Mouse (Mus musculus) kidney, adult 2 months (tissue): ENCODE measurements at regions not wholly inside any gene's neighbourhood (a gene's known extent, or its start where the extent isn't known, plus 50 kb on each side); places are given as distances from the start of the nearest gene placed in this dataset.
A peak's percentile ranks its signal among the peaks of the same experiment; 100 is the strongest.

Experiments used
- DNase-seq: peaks from one replicate; pipeline ENCODE4 v3.0.0; 2021
- H3K27ac ChIP-seq: fragments of 200-500 bp; 2 replicates; pipeline ENCODE4 v1.5.1; 2012; ENCODE audit warnings: low read depth, low read length, control low read depth, inconsistent platforms; ENCODE audit not compliant: insufficient read depth
- H3K27me3 ChIP-seq: fragments of 200-500 bp; replicated peaks from 2 replicates; pipeline ENCODE4 v1.6.1; 2012; ENCODE audit warnings: mild to moderate bottlenecking, moderate library complexity, low read length, inconsistent platforms; ENCODE audit not compliant: control insufficient read depth, insufficient read depth
- H3K36me3 ChIP-seq: fragments of 200-500 bp; 2 replicates; pipeline ENCODE4 v1.6.1; 2012; ENCODE audit warnings: mild to moderate bottlenecking, moderate library complexity, low read length, inconsistent platforms; ENCODE audit not compliant: control insufficient read depth, insufficient read depth
- H3K4me1 ChIP-seq: fragments of 200-500 bp; 2 replicates; pipeline ENCODE4 v1.6.1; 2011; ENCODE audit warnings: low read length; ENCODE audit not compliant: control insufficient read depth, insufficient read depth
- H3K4me3 ChIP-seq: fragments of 200-500 bp; 2 replicates; pipeline ENCODE4 v1.5.1; 2011; ENCODE audit warnings: mild to moderate bottlenecking, low read depth, low read length, control low read depth; ENCODE audit not compliant: insufficient read depth
- CTCF ChIP-seq: fragments of 200-500 bp; conservative IDR thresholded peaks from 2 replicates; pipeline ENCODE4 v1.5.1; 2011; ENCODE audit warnings: low read depth, mild to moderate bottlenecking, control low read depth, low read length, moderate library complexity, mixed read lengths; ENCODE audit not compliant: insufficient read depth, insufficient read length
- POLR2A ChIP-seq: fragments of 200-500 bp; IDR thresholded peaks from one replicate; pipeline ENCODE4 v1.6.1; 2011; ENCODE audit warnings: low read depth, low read length, control low read depth
- WGBS: fragments of 180-500 bp; shearing (Covaris S2); methylation state at CpG from one replicate; pipeline ENCODE4 v1.1.7; 2018; 5-methylcytosine and 5-hydroxymethylcytosine counted together

DNA sequence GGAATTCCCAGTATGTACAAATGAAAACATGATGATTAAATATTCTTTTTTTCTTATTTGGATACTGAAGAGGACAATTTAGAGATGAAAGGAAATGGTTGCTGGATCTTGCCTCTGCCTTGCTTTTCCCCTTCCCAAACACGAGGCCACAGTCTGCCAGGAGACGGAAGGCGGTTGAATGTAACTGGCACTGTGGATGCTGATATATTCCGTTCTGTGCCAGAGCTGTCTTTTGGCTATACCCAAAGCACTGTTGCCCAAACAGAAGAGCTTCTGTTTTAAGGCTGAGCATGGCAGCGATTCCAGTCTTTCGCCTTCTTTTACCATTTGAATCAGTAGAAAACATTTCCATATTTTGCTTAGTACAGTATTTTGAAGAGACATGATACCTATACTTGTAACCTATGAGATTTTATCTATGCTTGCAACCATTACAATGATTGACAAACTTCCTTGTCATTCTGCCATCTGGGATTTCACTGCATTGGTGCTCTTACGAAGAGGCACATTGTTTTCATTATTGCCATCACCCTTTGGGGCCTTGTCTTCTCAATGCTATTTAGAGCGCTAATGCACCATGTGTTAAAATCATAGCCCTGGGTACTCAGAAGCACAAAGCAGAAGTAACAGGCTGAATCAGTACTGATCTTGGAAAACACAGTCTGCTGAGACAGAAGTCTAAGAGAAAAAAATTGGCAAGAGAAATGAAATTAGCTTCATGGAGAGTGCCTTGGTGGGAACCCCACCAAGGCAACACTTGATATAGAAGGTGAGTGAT, 504.6 kb downstream of the Anxa1 start:
- 87% methylated on average over 8 of the region's 8 CpGs for WGBS
- Histone ChIP-seq H3K36me3 (no peaks in the 10 kb centered on the region), H3K27me3 (no peaks in the 10 kb centered on the region), H3K27ac (no peak overlapping the region), H3K4me3 (no peak overlapping the region), H3K4me1 (no peaks in the 10 kb centered on the region)
- no peak for DNase-seq
- TF ChIP-seq CTCF (no peak), POLR2A (no peak)

DNA sequence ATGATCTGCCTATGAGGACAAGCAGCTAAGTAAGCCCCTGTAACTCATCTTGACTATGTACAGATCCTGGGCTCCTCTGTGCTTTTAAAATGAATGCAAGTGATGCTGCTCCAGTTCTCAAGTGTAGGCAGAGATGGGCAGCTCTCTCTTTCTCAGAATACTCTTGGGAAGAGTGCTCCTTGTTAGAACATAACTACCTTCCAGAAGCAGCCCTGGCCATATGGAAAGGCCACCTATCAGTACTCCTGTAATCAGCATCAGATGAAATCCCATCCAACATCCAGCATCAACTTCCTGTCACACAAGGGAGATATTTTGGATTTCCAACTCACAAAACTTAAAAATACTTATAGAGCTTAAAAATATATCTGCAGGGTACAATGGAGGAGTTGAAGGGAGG, 509.8 kb downstream of the Anxa1 start:
- H3K36me3 ChIP-seq, result no peaks in the 10 kb centered on the region
- no peaks in the 10 kb centered on the region for H3K27me3 ChIP-seq
- no peaks in the 10 kb centered on the region for H3K4me1 ChIP-seq
- TF ChIP-seq POLR2A (no peak), CTCF (no peak)
- no peak overlapping the region for H3K4me3 ChIP-seq
- DNase-seq, result no peak
- H3K27ac ChIP-seq, result no peak overlapping the region

DNA sequence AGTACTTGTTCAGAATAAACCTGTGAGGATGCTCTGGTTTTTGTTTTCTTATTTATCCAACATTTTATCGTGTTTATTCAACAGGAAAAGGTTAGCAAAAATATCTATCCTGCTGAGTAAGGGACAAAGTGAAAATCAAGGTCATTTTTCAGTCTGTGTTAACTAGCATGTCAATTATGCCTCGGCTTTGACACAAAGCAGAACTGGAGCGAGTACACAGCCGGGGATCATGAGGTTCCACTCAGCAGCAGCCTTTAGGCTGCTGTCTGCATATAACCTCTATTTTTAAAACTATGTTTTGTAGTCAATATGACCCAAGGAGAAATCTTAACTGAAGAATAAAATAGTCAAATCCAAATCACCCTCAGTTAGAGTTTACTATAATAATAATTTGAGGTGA, 542.6 kb downstream of the Anxa1 start:
- Histone ChIP-seq H3K27ac (no peak overlapping the region), H3K4me1 (no peaks in the 10 kb centered on the region), H3K27me3 (no peaks in the 10 kb centered on the region), H3K36me3 (no peaks in the 10 kb centered on the region), H3K4me3 (no peak overlapping the region)
- WGBS, result 70% methylated on average over 4 of the region's 4 CpGs
- no peak for TF ChIP-seq CTCF
- DNase-seq, result no peak

DNA sequence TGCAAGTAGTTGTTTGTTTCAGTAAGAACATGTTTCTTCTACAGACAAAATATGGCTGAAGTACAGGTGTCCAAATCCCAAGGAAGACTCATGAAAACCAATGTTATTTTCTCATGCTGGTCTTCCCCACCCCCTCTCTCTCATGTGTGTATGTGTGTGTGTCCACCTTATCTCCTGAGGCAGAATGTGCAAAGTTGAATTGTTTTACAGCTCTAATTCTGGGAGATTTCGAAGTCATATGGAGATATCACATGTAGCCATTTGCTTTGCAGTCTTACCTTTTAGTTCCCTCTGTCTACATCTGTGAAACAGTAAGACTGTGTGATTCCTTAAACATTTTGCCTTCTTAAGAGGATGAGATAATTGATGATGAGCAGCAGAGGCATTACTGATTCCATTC, 582.8 kb downstream of the Anxa1 start:
- WGBS, result 77% methylated on average over 1 of the region's 1 CpGs
- no peak overlapping the region for H3K27ac ChIP-seq
- H3K36me3 ChIP-seq, result no peaks in the 10 kb centered on the region
- no peak overlapping the region for H3K4me3 ChIP-seq
- no peaks in the 10 kb centered on the region for H3K4me1 ChIP-seq
- DNase-seq, result no peak
- TF ChIP-seq CTCF (no peak), POLR2A (no peak)
- no peaks in the 10 kb centered on the region for H3K27me3 ChIP-seq

DNA sequence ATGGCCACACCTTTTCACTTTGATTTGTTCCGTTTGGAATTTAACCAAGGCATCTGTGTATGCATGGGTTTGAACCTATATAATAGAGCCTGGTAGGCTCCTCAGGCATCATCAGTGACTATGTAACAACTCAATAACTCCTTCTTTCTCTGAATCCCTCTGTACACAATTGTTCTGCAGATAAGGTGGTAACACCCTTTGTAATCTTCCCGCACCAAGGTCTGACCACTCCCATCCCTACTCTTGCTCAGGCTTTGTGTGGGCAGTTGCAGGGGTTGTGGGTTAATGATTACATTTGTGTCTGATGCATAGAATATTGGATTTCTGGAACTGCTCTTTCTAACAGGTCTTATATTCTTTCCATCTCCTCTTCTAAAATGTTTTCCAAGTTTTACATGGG, 596.9 kb downstream of the Anxa1 start:
- Histone ChIP-seq H3K36me3 (no peaks in the 10 kb centered on the region), H3K4me1 (no peaks in the 10 kb centered on the region), H3K27ac (no peak overlapping the region), H3K27me3 (no peaks in the 10 kb centered on the region), H3K4me3 (no peak overlapping the region)
- WGBS, result 73% methylated on average over 2 of the region's 2 CpGs
- TF ChIP-seq POLR2A (no peak), CTCF (no peak)
- no peak for DNase-seq

DNA sequence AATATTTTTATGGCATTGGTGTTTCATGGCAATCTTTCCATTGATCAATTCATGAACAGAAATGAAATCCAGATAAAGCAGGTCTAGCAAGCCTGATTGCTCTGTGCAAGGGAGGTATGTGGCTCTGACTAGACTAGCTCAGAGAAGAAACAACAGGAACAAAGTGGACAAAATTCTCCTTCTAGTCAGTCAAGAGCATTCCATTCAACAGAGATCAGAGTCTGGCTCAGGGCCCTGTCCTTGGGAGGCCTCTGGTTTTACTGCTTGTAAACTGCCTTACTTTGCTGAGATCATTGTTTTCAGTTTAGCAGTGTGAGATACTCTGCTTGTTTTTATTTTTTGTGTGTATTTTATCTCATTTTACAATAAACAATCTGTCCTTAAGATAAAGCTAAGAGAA, 607.2 kb downstream of the Anxa1 start:
- no peak overlapping the region for H3K4me3 ChIP-seq
- TF ChIP-seq CTCF (no peak), POLR2A (no peak)
- H3K36me3 ChIP-seq, result no peaks in the 10 kb centered on the region
- peak; percentile 21 for DNase-seq
- no peak overlapping the region for H3K27ac ChIP-seq
- no peaks in the 10 kb centered on the region for H3K27me3 ChIP-seq
- no peaks in the 10 kb centered on the region for H3K4me1 ChIP-seq

DNA sequence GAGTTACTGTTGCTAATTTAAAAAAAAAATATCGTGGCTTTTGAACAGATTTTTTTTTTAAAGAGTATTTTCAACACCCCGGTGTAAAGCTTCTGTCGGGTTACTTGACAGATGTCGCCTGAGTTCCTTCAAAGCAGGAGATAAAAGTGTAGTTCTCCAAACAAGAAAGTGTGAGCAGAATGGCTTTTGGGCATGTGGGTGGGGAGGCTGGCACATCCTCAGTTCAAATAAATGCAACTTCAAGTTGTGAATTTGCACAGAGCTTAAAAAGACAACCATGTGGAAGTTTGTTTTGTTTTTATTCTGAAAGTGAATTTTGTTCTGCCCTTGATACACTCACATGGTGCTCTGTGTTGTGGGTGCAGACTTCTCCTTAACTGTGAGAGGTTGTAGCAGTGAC, 612.9 kb downstream of the Anxa1 start:
- no peak overlapping the region for H3K4me3 ChIP-seq
- TF ChIP-seq CTCF, result no peak
- no peak for TF ChIP-seq POLR2A
- H3K36me3 ChIP-seq, result no peaks in the 10 kb centered on the region
- H3K4me1 ChIP-seq, result no peaks in the 10 kb centered on the region
- H3K27me3 ChIP-seq, result no peaks in the 10 kb centered on the region
- no peak for DNase-seq
- 23% methylated on average over 4 of the region's 4 CpGs for WGBS
- H3K27ac ChIP-seq, result no peak overlapping the region
